Mouse (Mus musculus): ENCODE results near the gene Ulk4. TPM values are rescaled to one million over a fixed set of nuclear protein-coding genes. Genes with fewer than 3 reads are reported as not detected.

Gene Ulk4
- total and polyA plus RNA-seq, 3 experiments = 26.6 to 31.1 TPM; not detected in 1

- Histone ChIP-seq H3K27ac (ENCODE audit: control insufficient read depth, low read depth, low read length) (no peak overlapping the region), H3K4me1 (ENCODE audit: control insufficient read depth in 1 of 2, insufficient read depth in 2 of 2, low read length in 2 of 2) (peaks cover 6 to 8% of the 10 kb centered on the region in 2 experiments; a peak in 3 of 4 replicates), H3K9ac (ENCODE audit: control insufficient read depth, low read depth, low read length, poor library complexity, severe bottlenecking) (no peak overlapping the region), H3K36me3 (ENCODE audit: control insufficient read depth in 1 of 2, insufficient read depth in 2 of 2, low read length in 2 of 2) (peaks cover 0 to 5% of the 10 kb centered on the region in 2 experiments; a peak in 2 of 4 replicates), H3K27me3 (ENCODE audit: control insufficient read depth in 1 of 2, insufficient read depth in 2 of 2, low read length in 2 of 2) (no peaks in the 10 kb centered on the region), H3K4me3 (ENCODE audit: control insufficient read depth in 1 of 2, insufficient read depth in 1 of 2, low read depth in 2 of 2, low read length in 2 of 2) (no peak overlapping the region), H3K9me3 (replicated peaks; ENCODE audit: insufficient read depth, low read length) (no peaks in the 10 kb centered on the region), H3K79me2 (ENCODE audit: control insufficient read depth, insufficient read depth, low read length, poor library complexity) (peaks cover 4% of the 10 kb centered on the region; the same call in 1 of the 2 replicates)
- DNase-seq (ENCODE audit: low read depth, low spot score) = peak; percentile 37
- no peak for TF ChIP-seq EP300 (IDR thresholded peaks at IDR 0.05; ENCODE audit: low read depth in 1 of 2, low read length in 2 of 2)
- peak in 2 of 3 experiments; percentile 25 to 53; a peak in 3 of 6 replicates for TF ChIP-seq CTCF (IDR thresholded peaks at IDR 0.05 in 2 of 3, conservative IDR thresholded peaks at IDR 0.05 in 1 of 3; ENCODE audit: control insufficient read depth in 1 of 3, insufficient read depth in 1 of 3, low read depth in 2 of 3, low read length in 3 of 3, poor library complexity in 1 of 3, severe bottlenecking in 1 of 3)
- TF ChIP-seq RAD21 (IDR thresholded peaks at IDR 0.05; ENCODE audit: low read depth, low read length) = no peak; the same call in 1 of the 2 replicates
- no peak for TF ChIP-seq KAT2A (conservative IDR thresholded peaks at IDR 0.05; ENCODE audit: low read depth, low read length)
- 0 out of 2 replicates have a peak, but pooled peaks have one; percentile 46 for TF ChIP-seq MYC (IDR thresholded peaks at IDR 0.05; ENCODE audit: low read depth, low read length)
Measured at GRCm38 (mm10) chr9:121283620-121284185, 6.7 kb upstream of the Ulk4 start.

GRCm38 (mm10) chr9:121281891-121282290 is 4.9 kb upstream of the Ulk4 start:
- Histone ChIP-seq H3K9me3 (replicated peaks; ENCODE audit: insufficient read depth, low read length) (no peaks in the 10 kb centered on the region), H3K27ac (ENCODE audit: control insufficient read depth, low read depth, low read length) (no peak overlapping the region), H3K4me1 (ENCODE audit: control insufficient read depth in 1 of 2, insufficient read depth in 2 of 2, low read length in 2 of 2) (peaks cover 6 to 8% of the 10 kb centered on the region in 2 experiments; a peak in 3 of 4 replicates), H3K27me3 (ENCODE audit: control insufficient read depth in 1 of 2, insufficient read depth in 2 of 2, low read length in 2 of 2) (no peaks in the 10 kb centered on the region), H3K9ac (ENCODE audit: control insufficient read depth, low read depth, low read length, poor library complexity, severe bottlenecking) (no peak overlapping the region), H3K36me3 (ENCODE audit: control insufficient read depth in 1 of 2, insufficient read depth in 2 of 2, low read length in 2 of 2) (peaks cover 0 to 5% of the 10 kb centered on the region in 2 experiments; a peak in 2 of 4 replicates), H3K79me2 (ENCODE audit: control insufficient read depth, insufficient read depth, low read length, poor library complexity) (peaks cover 4% of the 10 kb centered on the region; the same call in 1 of the 2 replicates), H3K4me3 (ENCODE audit: control insufficient read depth in 1 of 2, insufficient read depth in 1 of 2, low read depth in 2 of 2, low read length in 2 of 2) (no peak overlapping the region)
- TF ChIP-seq MAZ (IDR thresholded peaks at IDR 0.05; ENCODE audit: low read depth, low read length) = no peak
- no peak for TF ChIP-seq POLR2A (IDR thresholded peaks at IDR 0.05; ENCODE audit: control insufficient read depth in 1 of 2, insufficient read depth in 1 of 2, low read depth in 1 of 2, low read length in 2 of 2, poor library complexity in 1 of 2)
- no peak for TF ChIP-seq CHD2 (IDR thresholded peaks at IDR 0.05; ENCODE audit: low read length)
- no peak for TF ChIP-seq JUND (IDR thresholded peaks at IDR 0.05; ENCODE audit: low read depth, low read length)
- TF ChIP-seq ZC3H11A (IDR thresholded peaks at IDR 0.05; ENCODE audit: low read depth, low read length) = no peak
- TF ChIP-seq RAD21 (IDR thresholded peaks at IDR 0.05; ENCODE audit: low read depth, low read length) = no peak
- no peak for TF ChIP-seq RCOR1 (IDR thresholded peaks at IDR 0.05; ENCODE audit: low read depth, low read length)
- no peak for TF ChIP-seq ZNF384 (IDR thresholded peaks at IDR 0.05; ENCODE audit: low read depth, low read length)
- no peak for TF ChIP-seq TAL1 (IDR thresholded peaks at IDR 0.05; ENCODE audit: low read length)
- no peak for TF ChIP-seq HCFC1 (IDR thresholded peaks at IDR 0.05; ENCODE audit: low read depth, low read length)
- no peak for TF ChIP-seq ZMIZ1 (IDR thresholded peaks at IDR 0.05; ENCODE audit: low read depth, low read length)
- no peak for DNase-seq (ENCODE audit: low read depth, low spot score)
